Mouse (Mus musculus) hindbrain, postnatal 0 days (tissue): ENCODE results near the gene Eea1. TPM values are rescaled to one million over a fixed set of nuclear protein-coding genes. Genes with fewer than 3 reads are reported as not detected.

ENCODE experiments used
- ATAC-seq: fragments of 200-750 bp; cut with Nextera tagmentation; 2 replicates; pipeline ENCODE4 v1.8.0; 2017; ENCODE audit warnings: mild to moderate bottlenecking, moderate TSS enrichment, moderate library complexity
- DNase-seq: peaks from one replicate; pipeline ENCODE4 v3.0.0-alpha.2; 2015; ENCODE audit warnings: low spot score
- H3K27ac ChIP-seq: fragments of 300-500 bp; sonication (generic); 2 replicates; pipeline ENCODE4 v1.5.1; 2014; ENCODE audit warnings: mild to moderate bottlenecking
- H3K27me3 ChIP-seq: fragments of 300-500 bp; sonication (generic); 2 replicates; pipeline ENCODE4 v1.6.1; 2014; ENCODE audit warnings: low read length, mixed read lengths; ENCODE audit not compliant: insufficient read depth
- H3K36me3 ChIP-seq: fragments of 300-500 bp; sonication (generic); 2 replicates; pipeline ENCODE4 v1.6.1; 2014; ENCODE audit warnings: low read length, mixed read lengths; ENCODE audit not compliant: insufficient read depth
- H3K4me1 ChIP-seq: fragments of 300-500 bp; sonication (generic); 2 replicates; pipeline ENCODE4 v1.6.1; 2014; ENCODE audit warnings: antibody characterized with exemption, low read length, mixed read lengths; ENCODE audit not compliant: insufficient read depth
- H3K4me2 ChIP-seq: fragments of 300-500 bp; sonication (generic); 2 replicates; pipeline ENCODE4 v1.6.1; 2014; ENCODE audit warnings: low read depth, mild to moderate bottlenecking, low read length, moderate library complexity, mixed read lengths
- H3K4me3 ChIP-seq: fragments of 300-500 bp; sonication (generic); 2 replicates; pipeline ENCODE4 v1.5.1; 2014; ENCODE audit warnings: low read length
- H3K9ac ChIP-seq: fragments of 300-500 bp; sonication (generic); replicated peaks from 2 replicates; pipeline ENCODE4 v1.6.1; 2014; ENCODE audit warnings: mild to moderate bottlenecking, low read length, moderate library complexity, mixed read lengths
- H3K9me3 ChIP-seq: fragments of 300-500 bp; sonication (generic); 2 replicates; pipeline ENCODE4 v1.6.1; 2016; ENCODE audit warnings: low read length, mixed read lengths
- CTCF ChIP-seq: IDR thresholded peaks from 2 replicates; pipeline ENCODE4 v1.5.1; 2016; ENCODE audit warnings: antibody characterized with exemption, control low read depth, low read depth
- WGBS: fragments of 180-500 bp; shearing (Covaris S2); extraction: QIAGEN DNeasy Blood & Tissue Kit; methylation state at CpG from one replicate; pipeline ENCODE4 v1.1.7; 2014; 5-methylcytosine and 5-hydroxymethylcytosine counted together
- polyA plus RNA-seq: library from polyadenylated mRNA; unstranded; fragments of >200 nt; fragmentation: Nextera tagmentation; extraction: Ambion mirVana; gene quantifications from 2 replicates; pipeline ENCODE4 v1.2.1, GENCODE M21; 2015
- total RNA-seq: library from RNA; depleted of rRNA; stranded (reverse); fragments of >200 nt; gene quantifications from 2 replicates; pipeline ENCODE4 v1.2.3, GENCODE M21; 2014

Gene Eea1
- total and polyA plus RNA-seq, 2 experiments from 2014 or later: 12.3 to 27.5 TPM

- no peaks in the 10 kb centered on the region for H3K9me3 ChIP-seq
- ATAC-seq (no peak), DNase-seq (no peak)
- H3K4me3 ChIP-seq: no peak overlapping the region
- WGBS: 97% methylated on average over 1 of the region's 1 CpGs
- no peaks in the 10 kb centered on the region for H3K4me1 ChIP-seq
- H3K27ac ChIP-seq: no peak overlapping the region
- no peak for TF ChIP-seq CTCF
- H3K9ac ChIP-seq: no peak overlapping the region
- no peaks in the 10 kb centered on the region for H3K27me3 ChIP-seq
- H3K4me2 ChIP-seq: no peak overlapping the region
- no peaks in the 10 kb centered on the region for H3K36me3 ChIP-seq
Measured at GRCm38 (mm10) chr10:95969694-95970093, 29.2 kb downstream of the Eea1 start.

DNA sequence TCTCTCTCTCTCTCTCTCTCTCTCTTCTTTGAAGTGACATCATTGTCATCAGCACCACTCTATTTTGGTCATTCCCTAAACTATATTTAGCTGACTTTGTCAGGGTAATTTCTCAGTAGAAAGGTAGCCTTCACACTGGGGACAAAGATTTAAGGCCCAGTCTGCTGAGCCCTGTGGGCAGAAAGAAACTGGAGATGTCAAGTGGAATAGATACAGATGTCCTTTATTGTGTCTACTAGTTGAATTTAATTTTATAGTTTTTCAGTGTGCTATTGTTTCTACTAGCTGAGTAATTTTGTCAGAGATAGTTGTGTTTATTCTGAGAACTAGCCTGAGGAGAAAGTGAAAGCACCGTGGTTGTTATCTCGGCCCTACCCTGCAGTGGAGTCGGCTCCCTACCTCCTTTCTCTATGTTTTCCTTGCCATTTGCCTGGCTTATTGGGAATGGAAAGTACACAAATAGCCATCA, 30.3 kb downstream of the Eea1 start:
- no peak overlapping the region for H3K4me2 ChIP-seq
- WGBS: 86% methylated on average over 3 of the region's 3 CpGs
- H3K27me3 ChIP-seq: no peaks in the 10 kb centered on the region
- no peak overlapping the region for H3K4me3 ChIP-seq
- ATAC-seq: no peak
- no peak for DNase-seq
- no peaks in the 10 kb centered on the region for H3K9me3 ChIP-seq
- no peak for TF ChIP-seq CTCF
- H3K9ac ChIP-seq: no peak overlapping the region
- no peaks in the 10 kb centered on the region for H3K4me1 ChIP-seq
- peaks cover 3% of the 10 kb centered on the region; the same call in 1 of the 2 replicates for H3K36me3 ChIP-seq
- H3K27ac ChIP-seq: no peak overlapping the region

- Histone ChIP-seq H3K27ac (no peak overlapping the region), H3K27me3 (no peaks in the 10 kb centered on the region), H3K9ac (no peak overlapping the region), H3K9me3 (no peaks in the 10 kb centered on the region), H3K4me2 (no peak overlapping the region), H3K36me3 (peaks cover 3% of the 10 kb centered on the region; the same call in 1 of the 2 replicates), H3K4me3 (no peak overlapping the region), H3K4me1 (no peaks in the 10 kb centered on the region)
- ATAC-seq (no peak), DNase-seq (no peak)
- no peak for TF ChIP-seq CTCF
- 92% methylated on average over 4 of the region's 4 CpGs for WGBS
Measured at GRCm38 (mm10) chr10:95971341-95971740, 30.9 kb downstream of the Eea1 start.

GRCm38 (mm10) chr10:95971942-95972341, 31.5 kb downstream of the Eea1 start:
- no peak for ATAC-seq
- H3K27ac ChIP-seq: no peak overlapping the region
- peaks cover 3% of the 10 kb centered on the region; the same call in 1 of the 2 replicates for H3K36me3 ChIP-seq
- TF ChIP-seq CTCF: no peak
- H3K4me3 ChIP-seq: no peak overlapping the region
- no peaks in the 10 kb centered on the region for H3K27me3 ChIP-seq
- no peak overlapping the region for H3K9ac ChIP-seq
- no peak for DNase-seq
- no peaks in the 10 kb centered on the region for H3K9me3 ChIP-seq
- 93% methylated on average over 3 of the region's 3 CpGs for WGBS
- H3K4me2 ChIP-seq: no peak overlapping the region
- no peaks in the 10 kb centered on the region for H3K4me1 ChIP-seq

DNA sequence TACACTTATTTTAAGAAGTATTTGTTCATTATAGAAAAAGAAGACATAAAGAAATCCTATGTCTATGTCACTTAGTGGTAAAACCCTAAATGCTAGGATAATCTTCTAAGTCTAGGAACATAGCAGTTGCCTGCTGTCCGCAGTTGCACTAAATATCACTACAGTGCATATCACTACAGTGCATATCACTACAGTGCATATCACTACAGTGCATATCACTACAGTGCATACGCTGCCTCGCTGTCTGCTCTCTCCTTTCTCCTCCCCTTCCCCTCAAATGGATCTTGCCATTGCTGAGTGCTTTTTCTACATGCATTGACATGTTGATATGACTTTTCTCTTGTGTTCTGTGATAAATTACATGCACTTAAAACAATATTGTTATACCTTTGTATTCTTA, 34.0 kb downstream of the Eea1 start:
- Histone ChIP-seq H3K9ac (no peak overlapping the region), H3K4me1 (no peaks in the 10 kb centered on the region), H3K4me3 (no peak overlapping the region), H3K27me3 (no peaks in the 10 kb centered on the region), H3K27ac (no peak overlapping the region), H3K9me3 (no peaks in the 10 kb centered on the region), H3K4me2 (no peak overlapping the region), H3K36me3 (peaks cover 3% of the 10 kb centered on the region; the same call in 1 of the 2 replicates)
- no peak for TF ChIP-seq CTCF
- WGBS: 95% methylated on average over 3 of the region's 3 CpGs
- no peak for ATAC-seq
- DNase-seq: no peak

DNA sequence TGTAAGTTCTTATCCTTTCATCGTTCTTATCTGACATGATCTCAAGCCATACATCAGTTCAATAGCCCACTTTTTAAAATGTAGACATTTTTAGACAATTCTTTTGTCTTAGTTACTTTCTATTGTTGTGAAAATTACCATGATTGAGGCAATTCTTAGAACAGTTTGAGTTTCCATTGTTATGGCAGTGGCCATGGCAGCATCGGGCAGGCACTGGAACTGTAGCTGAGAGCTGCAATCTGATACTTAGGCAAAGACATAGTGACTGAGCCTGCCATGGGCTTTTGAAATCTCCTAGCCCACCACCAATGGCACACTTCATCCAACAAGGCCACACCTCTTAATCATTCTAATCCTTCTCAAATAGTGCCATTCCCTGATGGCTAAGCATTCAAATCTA, 36.3 kb downstream of the Eea1 start:
- no peak overlapping the region for H3K9ac ChIP-seq
- DNase-seq (no peak), ATAC-seq (no peak)
- no peak overlapping the region for H3K4me2 ChIP-seq
- H3K27me3 ChIP-seq: no peaks in the 10 kb centered on the region
- no peak for TF ChIP-seq CTCF
- no peaks in the 10 kb centered on the region for H3K4me1 ChIP-seq
- no peak overlapping the region for H3K4me3 ChIP-seq
- peaks cover 3% of the 10 kb centered on the region; the same call in 1 of the 2 replicates for H3K36me3 ChIP-seq
- H3K27ac ChIP-seq: no peak overlapping the region
- H3K9me3 ChIP-seq: no peaks in the 10 kb centered on the region
- 93% methylated on average over 2 of the region's 2 CpGs for WGBS

- DNase-seq (peak; percentile 10), ATAC-seq (no peak)
- no peak overlapping the region for H3K27ac ChIP-seq
- no peaks in the 10 kb centered on the region for H3K9me3 ChIP-seq
- no peak overlapping the region for H3K4me3 ChIP-seq
- no peaks in the 10 kb centered on the region for H3K27me3 ChIP-seq
- 53% methylated on average over 1 of the region's 1 CpGs for WGBS
- H3K36me3 ChIP-seq: no peaks in the 10 kb centered on the region
- H3K9ac ChIP-seq: no peak overlapping the region
- no peak for TF ChIP-seq CTCF
- no peak overlapping the region for H3K4me2 ChIP-seq
- no peaks in the 10 kb centered on the region for H3K4me1 ChIP-seq
Measured at GRCm38 (mm10) chr10:95989731-95990130, 49.3 kb downstream of the Eea1 start.
